Mouse (Mus musculus) myocyte (in vitro differentiated cells): Measurements from ENCODE around the gene Gm765.

Experiments used
- E2F4 ChIP-seq: IDR thresholded peaks from one replicate; pipeline ENCODE4 v1.6.1; 2011; ENCODE audit warnings: mild to moderate bottlenecking, control low read depth, moderate library complexity; ENCODE audit not compliant: insufficient read depth
- POLR2A ChIP-seq: IDR thresholded peaks from one replicate; pipeline ENCODE4 v1.6.1; 2011; ENCODE audit warnings: low read depth, mild to moderate bottlenecking, control low read depth, moderate library complexity; ENCODE audit not compliant: insufficient read length

DNA sequence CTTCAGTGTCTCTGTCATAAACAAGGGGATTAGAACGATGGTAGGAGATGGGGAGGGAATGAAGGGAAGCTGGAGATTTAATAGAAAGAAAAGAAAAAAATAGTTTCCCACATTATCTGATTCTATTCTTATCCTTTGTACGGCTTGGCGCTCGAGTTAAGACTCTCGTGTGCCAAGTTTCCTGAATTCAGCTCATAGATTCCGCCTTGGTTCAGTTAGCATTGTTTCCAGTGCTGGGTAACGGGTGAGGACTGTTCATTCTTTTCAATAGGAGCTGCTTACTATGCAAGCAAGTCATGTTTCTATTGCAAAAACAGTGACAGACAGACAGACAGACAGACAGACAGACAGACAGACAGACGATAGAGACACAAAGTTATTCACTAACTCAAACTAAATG, 41.9 kb upstream of the Gm765 start:
- TF ChIP-seq POLR2A (no peak), E2F4 (no peak)
